Mouse (Mus musculus) myocyte (in vitro differentiated cells): ENCODE measurements around the gene Oard1.

Source experiments
- E2F4 ChIP-seq: IDR thresholded peaks from one replicate; pipeline ENCODE4 v1.6.1; 2011; ENCODE audit warnings: mild to moderate bottlenecking, control low read depth, moderate library complexity; ENCODE audit not compliant: insufficient read depth
- MAX ChIP-seq: IDR thresholded peaks from one replicate; pipeline ENCODE4 v1.6.1; 2011; ENCODE audit warnings: low read depth, mild to moderate bottlenecking, control low read depth
- MYOD1 ChIP-seq, 3 experiments: IDR thresholded peaks; one replicate each; pipeline ENCODE4 v1.6.1; 2011; ENCODE audit warnings: control low read depth in 2 of 3, low read depth in 2 of 3, mild to moderate bottlenecking in 2 of 3, moderate library complexity in 1 of 3; ENCODE audit not compliant: insufficient read length in 2 of 3, control insufficient read depth in 1 of 3
- MYOG ChIP-seq, 3 experiments: IDR thresholded peaks; one replicate each; pipeline ENCODE4 v1.6.1; 2011; ENCODE audit warnings: control low read depth in 2 of 3, low read depth in 2 of 3, mild to moderate bottlenecking in 2 of 3; ENCODE audit not compliant: insufficient read length in 2 of 3, control insufficient read depth in 1 of 3, insufficient read depth in 1 of 3
- POLR2A ChIP-seq: IDR thresholded peaks from one replicate; pipeline ENCODE4 v1.6.1; 2011; ENCODE audit warnings: low read depth, mild to moderate bottlenecking, control low read depth, moderate library complexity; ENCODE audit not compliant: insufficient read length
- POLR2AphosphoS2 ChIP-seq: IDR thresholded peaks from one replicate; pipeline ENCODE4 v1.6.1; 2011; ENCODE audit warnings: low read depth, control low read depth; ENCODE audit not compliant: insufficient read length
- SRF ChIP-seq: IDR thresholded peaks from one replicate; pipeline ENCODE4 v1.6.1; 2011; ENCODE audit warnings: low read depth; ENCODE audit not compliant: control insufficient read depth, insufficient read length
- TCF12 ChIP-seq: IDR thresholded peaks from one replicate; pipeline ENCODE4 v1.6.1; 2011; ENCODE audit warnings: mild to moderate bottlenecking, control low read depth; ENCODE audit not compliant: poor library complexity, insufficient read depth, severe bottlenecking
- TCF3 ChIP-seq: IDR thresholded peaks from one replicate; pipeline ENCODE4 v1.6.1; 2011; ENCODE audit warnings: low read depth, control low read depth; ENCODE audit not compliant: insufficient read length
- USF1 ChIP-seq: IDR thresholded peaks from one replicate; pipeline ENCODE4 v1.6.1; 2011; ENCODE audit warnings: low read depth, mild to moderate bottlenecking, control low read depth, moderate library complexity

DNA sequence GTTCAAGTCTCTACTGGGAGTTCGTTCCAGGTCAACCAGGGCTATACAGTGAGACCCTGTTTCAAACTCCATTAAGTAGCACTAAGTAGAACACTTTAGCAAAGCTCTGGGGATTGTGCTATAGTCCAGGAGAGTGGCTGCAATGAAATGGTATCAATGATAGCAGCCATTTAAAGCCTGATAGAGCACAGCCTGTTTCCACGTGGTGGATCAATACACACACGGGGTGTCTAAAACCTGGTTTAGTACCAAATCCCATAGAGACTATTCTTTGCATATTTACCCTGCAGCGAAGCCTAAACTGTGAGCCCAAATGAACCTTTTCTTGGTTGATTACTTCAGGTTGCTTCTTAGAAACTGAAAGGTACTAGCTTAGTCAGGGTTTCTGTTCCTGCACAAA lies 8.1 kb upstream of the Oard1 start:
- TF ChIP-seq POLR2A (no peak), E2F4 (no peak), TCF3 (no peak), MAX (no peak), POLR2AphosphoS2 (no peak), MYOD1 (IDR thresholded peaks at IDR 0.05; ENCODE audit: control insufficient read depth in 1 of 3, insufficient read length in 2 of 3, low read depth in 2 of 3) (no peak), MYOG (IDR thresholded peaks at IDR 0.05; ENCODE audit: control insufficient read depth in 1 of 3, insufficient read depth in 1 of 3, insufficient read length in 2 of 3, low read depth in 2 of 3) (no peak), USF1 (no peak), TCF12 (no peak), SRF (no peak)
